Comparison of ENCODE assay signal across 8 mouse cellular contexts in the genomic region with DNA sequence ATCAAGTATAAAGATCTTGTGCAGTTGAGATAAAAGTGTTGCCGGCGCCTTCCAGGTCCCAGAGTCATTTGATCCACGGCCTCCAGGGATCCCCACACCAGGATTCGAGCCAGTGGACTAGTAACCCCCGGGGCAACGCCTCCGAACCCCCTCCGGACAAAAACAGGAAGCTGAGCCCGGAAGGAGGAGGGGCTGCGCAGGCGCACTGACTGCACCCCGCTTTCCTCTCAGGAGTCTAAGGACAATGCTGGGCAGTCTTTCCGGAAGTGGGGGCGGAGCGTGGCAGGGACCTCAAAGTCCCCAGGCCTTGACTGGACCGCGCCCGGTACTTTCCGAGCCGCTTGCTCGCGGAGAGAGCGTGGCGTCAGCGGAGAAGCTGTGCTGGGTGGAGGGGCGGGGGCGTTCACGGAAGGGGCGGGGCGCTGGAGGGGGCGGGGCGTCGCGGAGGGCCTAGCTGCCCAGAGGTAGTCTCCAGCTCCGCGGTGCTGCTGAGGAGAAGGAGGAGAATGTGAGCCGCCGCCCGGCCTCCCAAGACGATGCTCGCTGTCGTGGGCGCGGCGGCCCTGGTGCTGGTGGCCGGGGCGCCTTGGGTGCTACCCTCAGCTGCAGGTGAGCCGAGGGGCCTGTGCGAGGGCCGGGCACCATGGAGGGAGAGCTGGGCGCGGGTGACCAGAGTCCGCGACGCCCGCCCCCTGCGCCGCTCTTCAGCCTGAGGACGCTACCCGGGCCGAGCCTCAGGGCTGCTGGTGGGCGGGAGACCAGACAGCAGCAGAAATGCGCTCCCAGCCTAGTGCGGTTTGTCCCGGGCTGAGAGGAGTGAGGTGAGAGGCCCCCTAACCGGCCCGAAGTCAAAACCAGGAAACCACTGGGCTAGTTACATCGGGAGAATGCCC. TPM values are rescaled to one million over a fixed set of nuclear protein-coding genes. Genes with fewer than 3 reads are reported as not detected.
DNase-seq lines count a peak whose midpoint lies in the region; ATAC-seq and TF ChIP-seq lines count a peak whose summit lies in the region.

A gene (plus strand): TSS at position 431 of the 893 bp plus-strand sequence.

- H3K9ac ChIP-seq in forebrain, embryonic 12.5 days: peak within 1 kb of the TSS; percentile 96
- H3K9ac ChIP-seq in heart, postnatal 0 days (replicated peaks; ENCODE audit: low read depth, low read length): peak within 1 kb of the TSS; percentile 86
- peak within 1 kb of the TSS; percentile 99 for H3K9ac ChIP-seq in liver, embryonic 16.5 days (ENCODE audit: low read depth, low read length)
- peak within 1 kb of the TSS; percentile 98 for H3K9ac ChIP-seq in neural tube, embryonic 13.5 days

- peak; percentile 79 for TF ChIP-seq EP300 in heart, postnatal 0 days (IDR thresholded peaks at IDR 0.05; ENCODE audit: low read depth)

- peaks cover 51% of the 10 kb centered on the region for H3K4me1 ChIP-seq in E14TG2a.4 (replicated peaks; ENCODE audit: low read depth, low read length)
- peaks cover 16% of the 10 kb centered on the region for H3K4me1 ChIP-seq in forebrain, embryonic 12.5 days
- H3K4me1 ChIP-seq in heart, postnatal 0 days (ENCODE audit: control insufficient read depth, insufficient read depth): peaks cover 15% of the 10 kb centered on the region; the same call in 1 of the 2 replicates
- H3K4me1 ChIP-seq in liver, embryonic 16.5 days (ENCODE audit: control insufficient read depth, low read depth, low read length): peaks cover 25% of the 10 kb centered on the region
- H3K4me1 ChIP-seq in neural tube, embryonic 13.5 days (replicated peaks): peaks cover 21% of the 10 kb centered on the region
- peaks cover 7% of the 10 kb centered on the region for H3K4me1 ChIP-seq in testis, adult 2 months (ENCODE audit: control insufficient read depth, insufficient read depth, low read length)

- peak within 1 kb of the TSS; percentile 99 for H3K4me3 ChIP-seq in E14TG2a.4 (replicated peaks; ENCODE audit: low read length)
- peak within 1 kb of the TSS; percentile 86 for H3K4me3 ChIP-seq in forebrain, embryonic 12.5 days (replicated peaks)
- peak within 1 kb of the TSS; percentile 81 for H3K4me3 ChIP-seq in heart, postnatal 0 days (ENCODE audit: low read depth, low read length)
- peak within 1 kb of the TSS; percentile 94 for H3K4me3 ChIP-seq in liver, embryonic 16.5 days (ENCODE audit: low read depth, low read length)
- peak within 1 kb of the TSS; percentile 96 for H3K4me3 ChIP-seq in neural tube, embryonic 13.5 days
- peak within 1 kb of the TSS; percentile 96 for H3K4me3 ChIP-seq in testis, adult 2 months (ENCODE audit: control insufficient read depth, low read depth, low read length)

- no peak for TF ChIP-seq CTCF in E14TG2a.4 (conservative IDR thresholded peaks at IDR 0.05; ENCODE audit: low read length)
- TF ChIP-seq CTCF in heart, postnatal 0 days (IDR thresholded peaks at IDR 0.05; ENCODE audit: low read depth): no peak
- TF ChIP-seq CTCF in testis, adult 2 months (IDR thresholded peaks at IDR 0.05; ENCODE audit: control insufficient read depth, insufficient read depth, insufficient replicate concordance, low read depth, low read length): no peak

- peak; percentile 99 for DNase-seq in c-Kit-positive CD71-positive TER-119-positive erythroid progenitor cells, embryonic 14.5 days (ENCODE audit: low spot score)
- peak; percentile 99 for DNase-seq in heart, postnatal 0 days (ENCODE audit: low spot score)
- DNase-seq in kidney, postnatal 4 days: peak; percentile 99 to 100

- peak; percentile 64 for TF ChIP-seq POLR2A in testis, adult 2 months (IDR thresholded peaks at IDR 0.05; ENCODE audit: control insufficient read depth, low read depth, low read length)

- peak within 1 kb of the TSS; percentile 97 for H3K27ac ChIP-seq in forebrain, embryonic 12.5 days
- H3K27ac ChIP-seq in heart, postnatal 0 days (ENCODE audit: low read depth): peak within 1 kb of the TSS; percentile 94
- peak within 1 kb of the TSS; percentile 100 for H3K27ac ChIP-seq in liver, embryonic 16.5 days (ENCODE audit: low read length)
- H3K27ac ChIP-seq in neural tube, embryonic 13.5 days (replicated peaks): peak within 1 kb of the TSS; percentile 97
- peak within 1 kb of the TSS; percentile 87 for H3K27ac ChIP-seq in testis, adult 2 months (ENCODE audit: control insufficient read depth, insufficient read depth, low read depth, low read length)

- H3K9me3 ChIP-seq in E14TG2a.4 (ENCODE audit: low read length): no peaks in the 10 kb centered on the region
- H3K9me3 ChIP-seq in forebrain, embryonic 12.5 days: no peaks in the 10 kb centered on the region
- H3K9me3 ChIP-seq in heart, postnatal 0 days (replicated peaks; ENCODE audit: control insufficient read depth, low read length): no peaks in the 10 kb centered on the region
- no peaks in the 10 kb centered on the region for H3K9me3 ChIP-seq in liver, embryonic 16.5 days (replicated peaks; ENCODE audit: control insufficient read depth, low read length)
- H3K9me3 ChIP-seq in neural tube, embryonic 13.5 days: no peaks in the 10 kb centered on the region

- peaks cover 22% of the 10 kb centered on the region for H3K36me3 ChIP-seq in E14TG2a.4 (ENCODE audit: insufficient read depth, low read length)
- peaks cover 13% of the 10 kb centered on the region for H3K36me3 ChIP-seq in forebrain, embryonic 12.5 days (replicated peaks)
- peaks cover 7% of the 10 kb centered on the region for H3K36me3 ChIP-seq in heart, postnatal 0 days (replicated peaks; ENCODE audit: control insufficient read depth, insufficient read depth, low read length)
- H3K36me3 ChIP-seq in liver, embryonic 16.5 days (ENCODE audit: control insufficient read depth, insufficient read depth): peaks cover 10% of the 10 kb centered on the region
- H3K36me3 ChIP-seq in neural tube, embryonic 13.5 days: peaks cover 9% of the 10 kb centered on the region
- H3K36me3 ChIP-seq in testis, adult 2 months (ENCODE audit: control insufficient read depth, insufficient read depth, low read length): no peaks in the 10 kb centered on the region

- WGBS in forebrain, embryonic 12.5 days: under 1% methylated on average over 50 of the region's 68 CpGs
- under 1% methylated on average over 64 of the region's 68 CpGs for WGBS in heart, postnatal 0 days
- WGBS in liver, embryonic 16.5 days (ENCODE audit: insufficient replicate concordance): under 1% methylated on average over 61 of the region's 68 CpGs
- WGBS in neural tube, embryonic 13.5 days: under 1% methylated on average over 59 of the region's 68 CpGs

- no peaks in the 10 kb centered on the region for H3K27me3 ChIP-seq in E14TG2a.4 (ENCODE audit: insufficient read depth, low read length)
- H3K27me3 ChIP-seq in forebrain, embryonic 12.5 days: no peaks in the 10 kb centered on the region
- no peaks in the 10 kb centered on the region for H3K27me3 ChIP-seq in heart, postnatal 0 days (ENCODE audit: control insufficient read depth, insufficient read depth, low read length)
- no peaks in the 10 kb centered on the region for H3K27me3 ChIP-seq in liver, embryonic 16.5 days (ENCODE audit: control insufficient read depth, insufficient read depth, low read depth, low read length)
- H3K27me3 ChIP-seq in neural tube, embryonic 13.5 days: no peaks in the 10 kb centered on the region
- H3K27me3 ChIP-seq in testis, adult 2 months (ENCODE audit: control insufficient read depth, insufficient read depth, low read length): no peaks in the 10 kb centered on the region

- peak; percentile 99 for ATAC-seq in forebrain, embryonic 12.5 days (ENCODE audit: low FRiP score)
- ATAC-seq in heart, postnatal 0 days (ENCODE audit: insufficient read depth, low read depth): peak; percentile 99
- peak; percentile 98 for ATAC-seq in liver, embryonic 16.5 days (ENCODE audit: low read depth)
- peak; percentile 99 for ATAC-seq in neural tube, embryonic 13.5 days (ENCODE audit: low read depth)

- H3K4me2 ChIP-seq in forebrain, embryonic 12.5 days: peak within 1 kb of the TSS; percentile 70
- H3K4me2 ChIP-seq in heart, postnatal 0 days (ENCODE audit: low read depth, low read length): peak within 1 kb of the TSS; percentile 66
- H3K4me2 ChIP-seq in liver, embryonic 16.5 days (ENCODE audit: low read depth, low read length): peak within 1 kb of the TSS; percentile 90
- peak within 1 kb of the TSS; percentile 87 for H3K4me2 ChIP-seq in neural tube, embryonic 13.5 days

RNA-seq across cellular contexts. Expression of the gene that starts here (rescaled TPM):
- polyA plus RNA-seq in forebrain, embryonic 12.5 days (2016; fragmentation: Nextera tagmentation; extraction: Ambion mirVana): 54.7 and 57.7 TPM in 2 replicates
- 32.6 and 42.6 TPM in 2 replicates for total RNA-seq in heart, postnatal 0 days (2014; rRNA removed; ENCODE audit: low replicate concordance)
- polyA plus RNA-seq in heart, postnatal 0 days (2015; fragmentation: Nextera tagmentation; extraction: Ambion mirVana): 23.7 and 24.0 TPM in 2 replicates
- 21.3 and 25.0 TPM in 2 replicates for polyA plus RNA-seq in liver, embryonic 16.5 days (2015; fragmentation: Nextera tagmentation; extraction: Ambion mirVana)
- polyA plus RNA-seq in neural tube, embryonic 13.5 days (2015; fragmentation: Nextera tagmentation; extraction: Ambion mirVana): 46.5 and 50.4 TPM in 2 replicates
- 6.7 and 7.9 TPM in 2 replicates for polyA plus RNA-seq in testis, adult 2 months (2012; rRNA removed)

Comparison
In these comparisons a context has a peak if more than half of its experiments do, and no peak if none do; other contexts are left out.
1. Peak in every context shown above with its lines: DNase-seq, ATAC-seq, H3K4me3 ChIP-seq and H3K27ac ChIP-seq.